Mouse (Mus musculus) embryo, embryonic 9.5 days (tissue): ENCODE results near the gene Arid3c.
"Not testable (repeated sequence)": the region's sequence is repeated elsewhere in the genome, so short reads cannot be mapped to it uniquely, and the experiment has no call there.

Experiments
- DNase-seq: peaks from one replicate; pipeline ENCODE4 v3.0.0-alpha.2; 2017; ENCODE audit errors: extremely low spot score

Gene Arid3c

DNA sequence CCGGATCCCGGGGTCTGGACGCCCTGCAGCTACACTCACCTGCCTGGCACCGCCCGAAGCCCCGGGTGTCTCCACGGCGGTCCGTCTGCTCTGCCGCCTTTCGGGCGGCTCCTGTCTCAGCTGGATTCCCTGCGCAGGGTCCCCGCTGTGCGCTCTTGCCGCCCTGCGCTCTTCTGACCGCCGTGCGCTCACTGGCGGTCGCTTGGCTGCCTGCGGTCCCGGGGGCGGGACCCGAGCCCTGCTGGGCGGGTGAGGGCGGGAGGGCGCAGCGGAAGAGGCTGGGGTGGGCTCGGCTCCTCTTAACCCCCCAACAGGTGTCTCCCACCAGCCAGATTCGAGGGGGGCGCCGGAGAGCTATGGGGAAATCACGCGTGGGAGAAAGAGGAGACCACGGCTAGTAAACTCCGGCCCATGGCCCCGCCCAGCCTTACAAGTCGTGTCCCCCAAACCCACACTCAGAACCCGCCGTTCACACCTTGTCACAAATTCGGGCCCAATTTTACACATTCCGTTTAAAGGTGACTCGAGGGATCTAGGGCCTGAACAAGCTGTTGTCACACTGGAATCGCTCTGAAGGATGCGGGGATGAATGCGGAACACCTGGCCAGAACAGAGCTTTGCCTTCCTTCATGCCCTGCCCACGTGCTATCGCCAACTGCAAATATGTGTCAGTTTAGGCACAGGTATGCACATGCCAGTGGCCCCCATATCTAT, at the start of gene Arid3c:
Gene Arid3c, minus strand, starts transcription at position 91 of the 714 bp plus-strand sequence.
- no peak for DNase-seq

DNA sequence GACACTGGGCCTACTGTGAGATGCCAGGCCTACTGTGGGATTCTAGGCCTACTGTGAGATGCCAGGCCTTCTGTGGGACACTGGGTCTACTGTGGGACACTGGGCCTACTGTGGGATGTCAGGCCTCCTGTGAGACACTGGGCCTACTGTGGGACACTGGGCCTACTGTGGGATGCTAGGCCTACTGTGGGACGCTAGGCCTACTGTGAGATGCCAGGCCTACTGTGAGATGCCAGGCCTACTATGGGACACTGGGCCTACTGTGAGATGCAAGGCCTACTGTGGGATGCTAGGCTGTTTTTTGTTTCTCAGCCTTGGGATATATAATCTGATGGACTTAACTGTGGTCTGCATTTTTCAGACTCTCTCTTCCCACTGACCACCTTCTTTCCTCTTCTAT, 44.9 kb upstream of the Arid3c start:
- DNase-seq: not testable (repeated sequence)

DNA sequence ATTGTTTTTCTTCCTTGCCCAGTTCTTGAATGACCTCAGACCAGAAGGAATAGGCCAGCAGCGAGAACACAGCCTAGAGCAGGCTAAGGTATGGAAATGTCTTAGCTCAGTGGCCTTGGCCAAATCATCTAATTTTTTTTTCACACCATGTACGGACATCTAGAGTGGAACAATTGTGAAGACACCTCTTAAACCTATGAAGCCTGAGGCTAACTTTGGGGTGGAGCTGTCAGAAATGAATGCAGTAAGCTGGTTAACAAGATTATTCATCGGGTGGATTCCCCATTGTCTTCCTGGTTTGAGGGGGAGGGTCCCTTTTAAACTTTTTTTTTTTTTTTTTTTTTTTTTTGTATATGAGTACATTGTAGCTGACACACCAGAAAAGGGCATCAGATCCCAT, 43.6 kb upstream of the Arid3c start:
- not testable (repeated sequence) for DNase-seq

DNA sequence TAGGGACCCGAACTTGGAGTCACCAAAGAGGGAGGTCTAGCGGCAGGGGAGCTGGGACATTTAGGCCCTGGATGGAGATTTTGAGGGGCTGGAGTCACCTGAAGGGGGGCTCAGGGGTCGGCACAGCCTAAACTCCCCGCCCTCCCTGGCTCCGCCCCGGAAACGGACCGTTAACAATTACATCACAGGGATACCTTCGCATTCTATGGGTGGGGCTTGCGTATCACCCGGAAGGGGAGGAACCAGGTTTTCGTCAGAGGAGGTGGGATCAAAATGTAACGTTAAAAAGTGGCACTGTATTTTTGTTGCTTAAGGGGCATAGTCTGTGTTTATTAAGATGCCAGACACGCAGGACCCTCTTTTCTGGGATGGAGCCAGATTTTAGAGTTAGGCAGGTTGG, 43.1 kb upstream of the Arid3c start, which contains the start of gene Ccl27a:
Gene Ccl27a, minus strand, starts transcription at position 246 of the 400 bp plus-strand sequence.
- peak; percentile 83 for DNase-seq

DNA sequence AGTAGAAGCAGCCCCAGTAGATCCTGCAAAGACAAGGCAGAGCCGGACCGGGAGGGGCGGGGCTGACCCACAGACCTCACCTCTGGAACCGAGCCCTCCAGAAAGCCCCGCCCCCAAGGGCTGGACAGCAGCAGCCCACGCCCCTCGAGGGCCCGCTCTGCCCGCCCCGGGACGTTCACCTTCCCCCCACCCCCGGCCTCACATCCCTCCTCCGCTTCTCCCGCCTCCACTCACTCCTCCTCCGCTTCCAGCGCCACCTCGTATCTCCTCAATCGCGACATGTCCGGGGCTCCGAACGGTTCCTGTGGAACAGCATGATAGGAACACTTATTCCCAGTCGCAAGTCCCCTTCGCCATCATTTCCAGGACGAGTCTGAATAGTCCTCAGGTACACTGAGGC, 42.6 kb upstream of the Arid3c start:
- DNase-seq: peak; percentile 76

DNA sequence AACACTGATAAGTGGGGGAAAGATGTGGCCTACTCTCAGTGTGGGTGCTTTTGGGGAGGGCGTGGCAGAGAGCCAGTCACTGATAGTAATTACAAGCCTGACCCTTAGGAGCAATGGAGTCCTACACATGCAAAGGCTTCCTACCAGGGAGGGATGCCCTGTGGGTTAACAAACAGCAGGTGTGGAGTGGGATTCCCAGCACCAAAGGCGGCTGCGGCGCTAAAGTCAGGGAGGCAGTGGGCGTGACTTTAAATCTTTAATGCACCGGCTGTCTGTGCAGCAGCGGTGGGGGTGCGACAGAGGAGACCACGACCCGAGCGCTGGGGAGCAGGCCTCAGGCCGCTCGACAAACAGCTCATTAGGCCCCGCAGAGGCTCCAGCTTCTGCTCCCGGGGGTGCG, 42.0 kb upstream of the Arid3c start:
- DNase-seq: not testable (repeated sequence)

DNA sequence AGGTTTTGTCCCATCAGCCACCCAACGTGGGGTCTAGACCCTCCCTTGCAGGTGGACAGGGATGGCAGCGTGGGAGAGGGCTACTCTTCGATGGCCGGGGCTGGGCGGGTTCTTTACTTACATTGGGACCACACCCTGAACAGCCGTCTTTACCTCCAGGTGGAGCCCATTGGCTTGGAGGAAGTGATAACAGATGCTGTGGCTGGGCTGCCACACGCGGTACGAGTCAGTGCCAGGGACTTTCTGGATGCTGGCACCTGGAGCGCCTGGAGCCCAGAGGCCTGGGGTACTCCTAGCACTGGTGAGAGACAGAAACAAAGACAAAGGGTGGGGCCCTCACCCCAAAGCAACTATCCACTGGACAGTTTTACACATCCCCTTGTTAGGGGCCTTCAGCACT, 36.4 kb upstream of the Arid3c start:
- not testable (repeated sequence) for DNase-seq

DNA sequence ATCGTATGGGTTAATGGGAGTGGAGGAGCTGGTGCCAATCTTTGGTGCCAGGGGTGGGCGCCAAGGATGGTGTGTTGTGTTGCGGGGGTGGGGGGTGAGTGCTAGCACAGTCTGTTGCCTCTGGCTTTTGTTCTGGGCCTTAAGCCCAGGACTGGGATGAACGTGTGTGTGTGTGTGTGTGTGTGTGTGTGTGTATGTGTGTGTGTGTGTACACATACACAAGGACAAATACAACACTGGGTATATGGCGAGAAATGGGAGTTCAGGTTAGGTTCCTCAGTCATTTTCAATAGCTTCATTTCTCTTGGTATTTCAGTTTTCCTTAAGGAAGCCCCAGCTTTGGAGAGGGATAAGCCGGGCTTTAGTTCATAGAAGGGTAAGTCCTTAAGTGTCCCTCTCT, 32.2 kb upstream of the Arid3c start:
- DNase-seq: not testable (repeated sequence)

DNA sequence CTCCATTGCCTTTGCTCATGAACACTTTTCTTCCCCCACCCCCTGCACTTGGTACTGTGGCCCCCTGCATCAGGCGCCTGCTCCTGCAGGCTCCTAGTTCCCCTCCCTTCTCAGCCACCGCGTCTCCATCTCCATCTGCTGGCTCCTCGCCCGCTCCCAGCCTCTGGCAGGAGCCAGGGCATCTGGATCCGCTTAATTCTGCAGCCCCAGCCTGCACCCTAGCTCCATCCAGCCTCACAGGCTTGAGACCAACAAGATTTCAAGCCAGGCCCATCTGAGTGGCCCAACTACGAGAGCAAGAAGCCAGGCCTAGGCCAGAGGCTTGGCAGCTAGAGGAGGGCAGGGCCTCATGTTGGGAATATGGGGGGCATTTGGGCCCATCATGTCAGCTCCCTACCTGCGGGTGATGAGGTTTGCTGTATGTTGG, 31.8 kb upstream of the Arid3c start:
- DNase-seq: not testable (repeated sequence)

DNA sequence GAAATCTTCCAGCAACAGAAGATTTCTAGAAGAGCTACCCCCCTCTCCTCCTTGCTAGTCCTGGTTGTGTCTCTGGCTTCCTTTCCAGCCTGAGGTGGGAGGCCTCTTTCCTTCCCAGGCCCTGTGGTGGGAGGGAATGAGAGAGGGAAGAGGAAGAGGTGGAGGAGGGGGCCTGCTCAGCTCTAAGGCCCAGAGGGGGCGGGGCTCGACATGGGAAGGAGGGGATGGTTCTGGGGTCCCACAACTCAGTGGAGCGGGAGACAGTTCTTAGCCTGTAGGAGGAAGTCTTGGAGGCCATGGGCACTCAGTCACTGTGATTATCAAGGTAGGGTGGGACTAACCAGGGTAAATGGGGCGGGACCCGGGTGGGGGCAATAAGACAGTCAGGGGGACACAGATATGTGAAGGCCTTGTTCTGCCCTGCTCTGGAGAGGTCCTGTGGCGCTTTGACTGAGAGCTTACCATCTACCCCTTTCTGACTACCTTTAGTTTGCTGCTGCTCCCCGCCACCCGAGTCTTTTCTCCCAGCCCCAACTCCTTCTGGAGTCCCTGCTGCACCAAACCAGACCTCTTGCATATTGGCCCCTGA, 31.3 kb upstream of the Arid3c start:
- DNase-seq: peak; percentile 59

DNA sequence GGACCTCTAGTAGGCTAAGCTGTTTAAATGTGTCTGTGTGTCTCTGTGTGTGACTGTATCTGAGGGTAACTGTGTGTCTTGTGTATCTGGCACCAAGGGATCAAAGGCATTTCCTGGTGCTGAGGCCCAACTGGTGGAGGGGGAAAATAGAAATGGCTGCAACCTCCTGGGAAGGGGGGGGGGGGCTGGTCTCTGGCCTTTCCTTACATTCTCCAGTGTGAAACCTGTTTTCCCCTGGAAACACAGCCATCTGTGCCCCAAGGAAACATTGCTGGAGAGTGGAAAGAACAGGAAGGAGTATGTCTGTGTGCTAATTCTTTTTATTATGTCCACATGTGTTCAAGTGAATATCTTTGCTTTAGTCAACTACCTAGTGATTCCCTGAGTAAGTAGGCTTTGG, 30.7 kb upstream of the Arid3c start:
- no peak for DNase-seq

DNA sequence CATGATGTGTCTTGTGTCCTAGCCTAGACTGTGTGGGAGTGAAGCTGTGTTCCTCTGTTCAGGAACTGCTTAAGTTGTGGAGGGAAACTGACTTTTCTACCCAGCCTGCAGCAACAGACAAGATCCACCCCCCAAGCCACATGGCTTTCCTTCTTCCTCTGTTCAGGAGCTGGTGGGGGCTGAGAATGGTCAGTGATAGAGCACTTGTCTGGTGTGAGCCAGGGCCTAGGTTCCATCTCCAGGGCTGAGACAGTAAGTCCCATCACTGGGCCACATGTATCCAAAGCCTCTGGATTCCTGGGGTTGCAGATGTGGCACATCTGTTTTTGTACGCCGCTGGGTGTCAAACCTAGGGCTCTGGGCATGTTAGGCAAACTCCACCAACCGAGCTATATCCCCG, 30.0 kb upstream of the Arid3c start:
- DNase-seq: no peak

DNA sequence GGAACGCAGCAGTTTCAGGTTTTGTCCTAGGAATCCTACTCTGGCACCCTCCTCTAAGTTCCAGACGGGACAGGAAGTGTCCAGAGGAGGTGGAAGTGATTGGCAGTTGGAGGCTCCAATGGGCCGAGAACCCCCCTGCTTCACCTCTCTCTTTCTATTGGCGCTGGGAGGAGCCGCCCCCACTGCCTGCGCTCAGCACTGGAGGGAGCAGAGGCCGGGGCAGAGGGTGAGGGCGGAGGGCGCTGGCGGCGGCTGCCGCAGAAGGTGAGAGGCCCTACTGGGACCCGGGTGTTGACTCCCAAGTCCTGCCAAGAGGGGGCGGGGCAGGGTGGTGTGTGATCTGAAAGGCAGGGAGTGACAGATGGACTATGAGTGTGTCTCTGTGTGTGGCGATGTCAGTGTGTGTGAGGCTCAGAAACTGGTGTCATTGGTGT, 29.4 kb upstream of the Arid3c start:
- peak; percentile 88 for DNase-seq

DNA sequence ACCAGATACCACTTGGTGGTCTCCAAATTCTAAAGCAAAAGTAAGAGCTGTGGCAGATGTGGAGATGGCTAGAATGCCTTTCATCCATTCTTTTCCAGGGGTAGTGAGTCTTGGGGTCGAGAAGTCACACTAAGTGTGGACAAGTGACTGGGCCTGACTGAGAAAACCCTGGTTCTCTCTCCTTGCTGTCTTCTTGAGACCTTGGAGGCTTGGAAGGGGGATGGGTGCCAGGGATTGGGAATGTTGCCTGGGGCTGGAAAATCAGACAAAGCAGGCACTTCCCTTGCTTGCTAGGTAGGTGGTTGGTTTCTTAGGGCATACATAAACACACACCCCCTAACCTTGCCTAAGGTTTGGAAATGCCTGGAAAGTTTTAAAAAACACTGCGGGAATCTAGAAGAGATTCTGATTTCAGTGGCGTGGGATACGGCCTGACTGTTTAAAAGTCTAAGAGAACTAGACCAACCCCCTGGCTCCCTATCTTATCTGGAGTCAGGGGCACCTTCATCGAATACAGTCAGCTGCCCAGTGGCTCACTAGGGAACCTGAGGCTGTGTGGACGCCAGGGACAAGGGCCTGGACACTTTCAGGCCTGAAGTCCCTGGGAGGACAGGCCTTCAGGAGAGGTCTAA, 28.8 kb upstream of the Arid3c start:
- DNase-seq: no peak

DNA sequence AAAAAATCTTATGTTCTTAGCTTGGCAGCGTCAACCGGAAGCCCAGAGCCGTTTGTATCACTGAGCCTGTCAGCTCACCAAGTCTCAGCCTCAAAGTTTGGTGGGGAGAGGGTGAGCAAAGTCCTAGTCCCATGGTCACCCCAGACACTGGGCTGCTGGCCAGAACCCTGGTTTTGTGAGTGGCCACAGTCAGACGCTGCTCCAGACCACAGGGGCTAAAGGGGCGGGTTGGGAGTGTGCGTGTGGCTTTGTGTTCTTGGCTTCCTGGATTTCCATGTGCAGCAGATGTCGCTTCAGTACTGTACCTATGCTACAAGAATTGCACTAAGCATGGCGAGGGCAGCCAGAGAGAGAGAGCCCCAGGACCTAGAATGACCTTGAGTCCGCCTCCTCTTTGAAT, 28.3 kb upstream of the Arid3c start:
- no peak for DNase-seq

DNA sequence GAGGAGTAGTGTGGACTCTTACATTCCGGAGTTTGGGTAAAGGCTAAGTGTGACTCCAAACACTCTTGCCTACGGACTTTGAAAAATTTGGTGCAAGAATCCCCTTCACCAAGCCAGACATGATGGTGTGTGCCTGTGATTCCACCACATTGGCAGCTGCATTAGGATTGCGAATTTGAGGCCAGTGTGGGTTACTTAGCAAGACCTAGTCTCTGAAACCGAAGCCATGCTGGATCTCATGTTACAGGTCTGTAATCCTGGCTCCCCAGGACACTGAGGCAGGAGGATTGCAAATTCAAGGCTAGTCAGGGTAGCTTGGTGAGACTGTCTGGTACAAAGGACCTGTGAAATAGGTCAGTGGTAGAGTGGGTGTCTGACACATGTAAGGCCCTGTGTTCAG, 27.8 kb upstream of the Arid3c start:
- no peak for DNase-seq

DNA sequence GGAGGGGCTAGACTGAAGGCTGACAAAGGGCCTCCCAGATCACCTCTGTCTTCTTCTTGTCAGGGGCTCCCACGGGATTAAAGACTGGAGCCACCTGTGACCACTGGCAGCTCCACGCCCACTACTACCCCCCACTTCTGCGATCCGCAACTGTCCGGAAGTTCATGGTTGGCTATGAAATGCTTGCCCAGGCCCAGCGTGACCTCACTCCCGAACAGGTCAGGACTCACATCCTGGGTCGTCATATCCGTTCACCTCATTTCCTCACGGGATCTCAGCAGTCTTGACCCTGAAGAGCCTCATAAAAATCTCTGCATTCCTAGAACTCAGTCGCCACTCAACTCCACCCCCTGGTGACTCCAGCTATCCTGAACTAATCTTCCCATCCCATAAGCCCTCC, 27.1 kb upstream of the Arid3c start:
- no peak for DNase-seq

DNA sequence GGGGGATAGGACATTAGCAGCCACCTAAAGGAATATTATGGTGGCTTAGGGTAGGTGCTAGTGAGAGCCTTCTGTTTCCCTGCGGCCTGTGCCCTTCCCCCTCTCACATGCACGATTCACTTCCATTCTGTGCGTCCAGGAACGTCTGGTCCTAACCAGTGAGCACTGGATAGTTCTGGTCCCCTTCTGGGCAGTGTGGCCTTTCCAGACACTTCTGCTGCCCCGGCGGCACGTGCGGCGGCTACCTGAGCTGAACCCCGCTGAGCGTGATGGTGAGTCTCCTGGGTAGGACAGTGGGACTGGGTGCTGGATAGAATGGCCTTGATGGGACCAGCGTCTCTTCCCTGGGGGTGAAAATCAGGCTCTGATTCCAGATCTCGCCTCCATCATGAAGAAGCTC, 26.4 kb upstream of the Arid3c start:
- DNase-seq: no peak

DNA sequence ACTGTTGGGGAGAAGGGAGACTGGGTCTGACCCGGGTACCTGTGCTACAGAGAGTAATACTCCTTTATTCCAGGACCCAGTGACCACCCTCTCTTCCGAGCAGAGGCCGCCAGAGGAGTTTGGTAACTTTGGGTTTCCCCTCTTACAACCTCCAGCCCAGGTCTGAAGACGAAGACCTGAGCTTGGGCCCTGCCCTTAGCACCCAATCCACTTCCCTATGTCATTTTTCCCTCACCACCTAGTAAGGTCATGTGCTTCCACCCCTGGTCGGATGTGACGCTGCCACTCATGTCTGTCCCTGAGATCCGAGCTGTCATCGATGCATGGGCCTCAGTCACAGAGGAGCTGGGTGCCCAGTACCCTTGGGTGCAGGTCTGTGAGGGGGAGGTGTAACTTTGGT, 25.5 kb upstream of the Arid3c start:
- DNase-seq: no peak

DNA sequence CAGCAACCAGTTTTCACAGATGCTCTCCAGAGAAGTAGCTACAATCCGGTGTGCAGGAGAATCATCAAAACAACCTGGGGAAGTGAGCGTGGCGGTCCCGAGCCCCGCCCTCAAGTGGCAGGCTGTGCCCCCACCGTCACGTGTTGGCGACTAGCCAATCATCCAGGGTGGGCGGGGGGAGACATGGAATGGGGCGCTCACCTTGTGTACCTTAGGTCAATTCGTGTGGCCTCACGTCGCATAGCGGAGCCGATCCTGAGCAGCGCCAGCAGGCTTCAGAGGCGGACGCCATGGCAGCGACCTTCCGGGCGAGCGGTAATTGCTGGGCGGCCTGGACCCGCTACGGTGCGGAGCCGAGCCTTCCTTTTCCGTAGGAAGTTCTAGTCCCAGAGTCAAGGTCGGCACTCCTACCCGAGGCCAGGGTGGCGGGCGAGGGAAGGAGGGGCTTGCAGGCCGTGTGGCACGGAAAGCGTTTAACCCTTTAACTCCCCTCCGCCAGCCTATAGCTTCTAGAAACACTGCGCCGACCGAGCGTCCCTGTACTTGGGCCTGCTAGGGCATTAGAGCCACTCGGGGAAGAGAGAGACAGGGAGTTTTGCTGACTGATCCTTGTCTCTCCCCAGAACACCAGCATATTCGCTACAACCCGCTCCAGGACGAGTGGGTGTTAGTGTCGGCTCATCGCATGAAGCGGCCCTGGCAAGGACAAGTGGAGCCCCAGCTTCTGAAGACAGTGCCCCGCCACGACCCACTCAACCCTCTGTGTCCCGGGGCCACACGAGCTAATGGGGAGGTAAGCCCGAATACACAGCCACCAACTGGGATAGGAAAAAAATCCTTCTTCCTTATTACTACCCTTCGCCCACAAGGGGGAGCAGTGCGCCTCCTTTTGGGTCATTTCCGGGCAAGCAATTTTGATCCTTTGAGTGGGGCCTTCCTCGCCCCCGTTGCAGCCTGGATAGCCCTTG, 24.7 kb upstream of the Arid3c start, which contains the start of gene Sigmar1:
Gene Sigmar1, minus strand, starts transcription at position 820 of the 968 bp plus-strand sequence.
- DNase-seq: peak; percentile 87

DNA sequence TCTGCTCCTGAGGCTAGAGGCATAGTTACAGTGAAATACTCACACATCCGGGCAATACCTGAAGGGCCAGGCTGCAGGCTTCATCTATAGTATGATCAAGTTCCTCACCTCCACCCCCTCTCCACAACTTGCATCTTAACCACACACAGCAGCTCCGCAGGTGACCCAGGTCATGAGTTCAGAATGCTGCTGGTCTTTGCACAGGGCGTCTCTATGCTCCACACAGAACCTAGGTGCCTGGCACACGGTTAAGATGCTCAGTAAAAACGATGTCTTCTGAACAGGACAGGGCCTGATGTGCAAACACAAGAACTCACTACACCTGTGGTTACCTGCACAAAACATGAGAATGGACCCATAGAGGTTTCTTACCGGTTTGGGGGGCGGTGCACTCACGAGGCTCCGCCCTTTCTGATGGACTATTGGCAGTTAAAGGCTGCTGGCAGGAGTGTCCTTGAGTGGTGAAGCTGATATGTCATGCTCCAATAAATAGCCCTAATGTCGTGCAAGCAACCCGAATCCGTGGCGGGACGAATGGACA, 23.9 kb upstream of the Arid3c start, which contains the start of gene Galt:
Gene Galt, plus strand, starts transcription at position 432 of the 541 bp plus-strand sequence.
- DNase-seq: no peak
